Mouse (Mus musculus) embryo, embryonic 11.5 days (tissue): ENCODE data around the gene Nek9.

Experiments used
- DNase-seq: peaks from one replicate; pipeline ENCODE4 v3.0.0-alpha.2; 2012; ENCODE audit warnings: low read depth, low spot score

The Nek9 gene

DNA sequence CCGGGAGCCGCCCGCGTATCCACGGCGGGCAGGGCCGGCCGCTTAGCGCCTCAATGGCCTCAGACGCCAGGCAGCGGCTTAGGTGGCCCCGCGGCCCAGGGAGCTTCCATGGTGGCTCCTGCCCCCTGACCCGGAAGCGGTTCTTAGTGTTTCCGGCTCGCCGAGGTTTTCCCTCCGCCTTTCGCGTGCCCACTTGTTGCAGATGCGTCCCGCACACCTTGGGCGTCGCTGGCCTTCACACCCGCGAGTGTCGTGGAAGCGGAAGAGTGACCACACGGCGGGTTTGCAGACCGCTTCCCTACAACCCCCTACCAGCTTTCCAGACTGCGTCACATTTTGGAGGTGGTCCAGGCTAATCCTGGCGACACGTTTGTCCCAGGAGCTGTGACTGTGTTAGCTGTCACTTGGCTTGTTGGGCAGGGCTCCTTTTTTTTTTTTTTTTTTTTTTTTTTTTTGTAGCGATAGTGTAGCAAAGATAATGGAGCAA, at the start of gene Nek9:
Nek9 (minus strand) TSS at position 120 of the 487 bp plus-strand sequence.
- peak; percentile 89 for DNase-seq

- no peak for DNase-seq
Observed at GRCm38 (mm10) chr12:85385995-85386375, 46.8 kb upstream of the Nek9 start.

DNA sequence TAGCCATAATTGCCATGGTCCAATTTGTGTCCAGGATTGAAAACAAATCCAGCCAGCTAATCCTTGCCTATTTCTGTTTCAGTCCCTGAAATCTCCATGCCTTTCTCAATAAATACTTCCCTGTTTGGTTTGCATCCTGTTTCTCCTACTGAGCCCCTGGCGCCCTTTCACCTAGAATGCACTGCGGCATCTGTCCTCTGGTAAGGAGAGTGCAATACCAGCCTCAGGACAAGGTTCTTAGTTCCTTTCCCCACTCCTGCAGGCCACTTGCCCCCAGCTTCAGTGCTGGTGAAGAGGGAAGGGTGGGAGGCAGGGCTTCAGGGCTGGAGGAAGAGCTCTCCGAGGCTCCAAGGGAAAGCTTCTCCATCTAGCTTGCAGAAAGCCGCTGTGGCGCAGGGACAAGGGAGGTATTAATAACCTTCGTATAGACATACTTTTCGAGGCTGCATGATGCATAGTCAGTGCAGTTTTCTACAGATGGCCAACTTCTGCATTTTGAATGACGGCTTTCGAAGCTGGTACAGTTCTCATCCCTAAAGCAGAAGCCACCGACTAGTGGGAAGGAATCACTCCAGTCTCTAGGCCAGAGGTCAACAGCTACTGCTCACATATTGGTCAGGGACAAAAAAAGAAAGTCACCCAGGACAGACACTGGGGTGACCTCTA, 46.3 kb upstream of the Nek9 start:
- no peak for DNase-seq

- no peak for DNase-seq
Observed at GRCm38 (mm10) chr12:85382761-85383680, 43.9 kb upstream of the Nek9 start.

DNA sequence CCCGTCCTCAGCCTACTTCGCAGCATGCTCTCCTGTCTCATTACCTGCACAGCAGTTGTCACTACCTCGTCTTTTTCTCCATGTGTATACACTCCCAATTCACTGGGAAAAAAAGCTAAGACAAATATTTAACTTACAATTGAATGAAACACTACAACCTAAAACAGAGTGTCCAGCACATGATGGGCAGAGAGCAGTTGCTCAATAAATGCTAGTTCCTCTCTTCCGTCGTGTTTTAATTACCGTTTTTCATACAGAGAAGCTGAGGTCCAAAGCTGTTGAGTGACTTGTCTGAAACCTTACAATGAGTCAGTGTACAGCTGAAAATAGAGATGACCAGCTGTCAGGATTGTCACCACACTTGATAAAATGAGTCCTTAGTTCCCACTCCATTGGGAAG, 42.4 kb upstream of the Nek9 start:
- no peak for DNase-seq

DNA sequence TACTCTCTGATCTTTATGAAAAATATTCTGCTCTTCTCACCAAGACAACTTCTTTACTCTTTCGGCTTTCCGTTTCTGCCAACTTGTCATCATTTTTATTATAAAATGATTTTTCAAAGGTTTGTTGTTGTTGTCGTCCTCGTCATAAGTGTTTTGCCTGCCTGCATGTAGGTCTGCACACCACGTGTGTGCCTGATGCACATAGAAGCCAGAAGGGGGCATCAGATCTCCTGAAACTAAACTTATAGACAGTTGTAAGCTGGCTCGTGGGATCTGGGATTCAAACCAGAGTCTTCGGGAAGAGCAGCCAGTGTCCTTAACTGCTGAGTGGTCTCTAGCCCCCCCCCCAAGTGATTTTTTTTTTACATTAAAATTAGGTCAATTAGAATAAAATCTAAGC, 41.8 kb upstream of the Nek9 start:
- no peak for DNase-seq

DNA sequence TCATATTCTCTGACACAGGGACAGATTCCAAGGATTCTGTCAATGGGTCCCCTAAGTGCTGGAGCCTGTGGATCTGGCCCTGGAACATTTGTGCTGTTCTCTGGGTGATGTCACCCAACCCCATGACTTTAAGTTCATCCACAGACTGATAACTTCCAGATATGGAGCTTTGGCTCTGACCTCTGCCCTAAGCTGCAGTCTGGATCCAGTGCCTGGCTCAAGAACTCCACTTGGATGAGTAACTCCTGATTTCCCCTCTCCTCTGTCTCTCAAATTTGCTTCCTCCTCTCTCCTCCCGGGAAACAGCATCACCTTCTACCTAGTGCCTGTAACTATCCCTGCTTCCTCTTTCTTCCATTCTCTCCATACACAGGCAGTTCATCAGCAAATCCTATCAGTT, 41.1 kb upstream of the Nek9 start:
- DNase-seq = no peak

GRCm38 (mm10) chr12:85378271-85378670, 39.1 kb upstream of the Nek9 start:
- no peak for DNase-seq

GRCm38 (mm10) chr12:85374561-85375272, 35.6 kb upstream of the Nek9 start, which contains the start of gene Tmed10:
TSS of gene Tmed10 (minus strand) at chr12:85374847.
- DNase-seq = peak; percentile 87

DNA sequence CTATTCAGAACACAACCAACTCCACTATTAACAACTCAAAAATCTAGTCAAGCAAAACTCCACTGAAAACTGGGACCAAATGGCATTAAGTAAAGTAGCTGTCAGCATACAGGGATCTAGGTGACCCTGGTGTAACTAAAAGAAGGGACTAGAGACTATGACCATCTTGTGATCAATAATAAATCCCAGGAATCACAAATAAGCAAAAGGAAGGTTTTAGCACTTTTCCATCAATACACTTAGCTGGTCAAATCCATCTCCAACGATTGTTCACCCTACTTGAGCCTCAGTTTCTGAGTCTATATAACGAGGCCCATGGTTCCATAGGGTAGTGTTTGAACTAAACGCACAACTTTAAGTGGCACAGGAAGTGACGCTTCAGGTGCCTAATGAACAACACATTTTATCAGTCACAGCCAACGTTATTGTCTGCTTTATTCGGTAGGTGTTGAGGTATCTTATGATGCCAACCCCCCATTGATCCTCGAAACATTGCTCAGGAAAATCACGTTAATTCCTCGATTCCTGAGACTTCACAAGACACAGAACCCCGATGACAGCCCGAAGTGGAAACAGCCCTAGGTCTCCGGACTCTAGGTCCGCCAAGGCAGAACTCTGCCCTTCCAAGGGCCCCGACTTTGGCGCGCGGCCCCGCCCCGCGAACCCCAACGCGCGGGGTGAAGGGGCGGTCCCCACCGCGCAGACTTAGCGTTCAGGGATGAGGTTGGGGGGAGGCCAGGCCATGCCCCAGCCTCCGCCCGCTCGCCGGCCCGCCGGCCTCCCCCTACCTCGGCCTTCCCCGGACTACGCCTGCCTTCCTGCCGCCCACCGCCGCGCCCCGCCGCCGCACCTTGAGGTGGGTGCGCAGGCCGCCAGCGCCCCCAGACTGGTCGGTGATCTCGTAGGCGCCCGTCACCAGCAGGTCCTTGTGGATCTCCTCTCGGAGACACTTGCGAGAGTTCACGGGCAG, 34.7 kb upstream of the Nek9 start:
- DNase-seq = peak; percentile 44

- no peak for DNase-seq
Observed at GRCm38 (mm10) chr12:85372068-85372665, 33.0 kb upstream of the Nek9 start.

DNA sequence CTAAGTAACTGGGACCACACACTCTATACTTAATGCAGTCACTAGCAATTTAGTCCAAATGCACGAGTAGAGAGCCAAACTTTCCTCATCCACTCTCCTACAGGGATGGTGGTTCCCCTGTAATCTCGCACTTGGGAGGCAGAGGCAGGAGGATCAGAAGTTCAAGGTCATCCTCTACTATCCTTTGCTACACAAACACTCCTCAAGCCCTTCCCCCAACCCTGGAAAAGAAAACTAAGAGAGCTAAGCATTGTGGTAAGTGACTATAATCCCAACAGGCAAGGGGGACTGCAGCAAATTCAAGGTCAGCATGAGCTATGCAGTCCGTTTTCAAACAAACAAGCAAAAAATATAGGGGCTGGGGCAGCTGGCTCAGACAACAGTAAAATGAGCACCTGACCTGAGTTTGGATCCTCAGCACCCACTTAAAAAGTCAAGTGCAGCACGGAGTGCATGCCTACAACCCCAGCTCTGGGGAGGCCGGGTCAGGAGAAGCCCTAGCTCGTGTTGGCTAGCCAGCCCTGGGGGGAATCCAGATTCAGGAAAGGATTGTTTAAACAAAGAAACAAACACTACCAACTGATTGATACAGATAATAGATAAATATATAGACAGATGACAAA, 29.4 kb upstream of the Nek9 start:
- no peak for DNase-seq

DNA sequence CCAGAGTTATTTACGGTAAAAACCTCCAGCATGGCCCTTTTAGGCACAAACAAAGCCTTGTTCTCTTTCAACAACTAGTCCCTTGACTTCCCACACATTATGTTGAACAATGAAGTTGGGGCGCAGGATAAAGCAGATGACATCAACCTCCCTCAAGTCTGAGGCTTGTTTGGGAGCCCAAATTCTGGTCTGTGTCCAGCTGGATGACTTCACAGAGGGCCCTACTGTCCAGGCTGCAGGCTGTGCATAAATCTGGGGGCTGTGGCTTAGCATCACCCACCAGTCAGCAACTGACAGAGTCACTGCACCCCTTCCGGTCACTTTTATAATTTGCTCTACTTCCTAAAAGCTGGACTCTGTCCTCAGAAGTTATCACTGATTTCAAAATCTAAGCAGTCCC, 27.1 kb upstream of the Nek9 start:
- DNase-seq = no peak

GRCm38 (mm10) chr12:85362510-85362909, 23.3 kb upstream of the Nek9 start:
- no peak for DNase-seq

GRCm38 (mm10) chr12:85361580-85361979, 22.4 kb upstream of the Nek9 start:
- DNase-seq = no peak

DNA sequence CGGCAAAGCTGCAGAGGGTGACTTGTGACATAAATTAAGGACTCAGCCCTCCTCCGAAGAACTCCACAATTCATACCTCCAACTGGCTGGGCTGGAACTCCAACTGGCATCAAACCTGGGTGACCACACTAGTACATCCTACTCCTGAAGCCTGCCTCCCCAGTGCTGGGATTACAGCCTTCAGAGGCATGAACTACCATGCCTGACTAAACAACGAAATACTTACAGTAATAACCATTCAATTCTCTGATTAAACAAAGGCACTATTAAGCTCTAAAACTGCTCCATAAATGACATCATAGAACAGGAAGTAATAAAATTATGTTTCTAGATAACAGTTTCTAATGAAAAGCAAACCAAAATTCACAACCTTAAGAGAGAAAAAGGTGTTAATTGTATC, 22.0 kb upstream of the Nek9 start:
- DNase-seq = no peak

DNA sequence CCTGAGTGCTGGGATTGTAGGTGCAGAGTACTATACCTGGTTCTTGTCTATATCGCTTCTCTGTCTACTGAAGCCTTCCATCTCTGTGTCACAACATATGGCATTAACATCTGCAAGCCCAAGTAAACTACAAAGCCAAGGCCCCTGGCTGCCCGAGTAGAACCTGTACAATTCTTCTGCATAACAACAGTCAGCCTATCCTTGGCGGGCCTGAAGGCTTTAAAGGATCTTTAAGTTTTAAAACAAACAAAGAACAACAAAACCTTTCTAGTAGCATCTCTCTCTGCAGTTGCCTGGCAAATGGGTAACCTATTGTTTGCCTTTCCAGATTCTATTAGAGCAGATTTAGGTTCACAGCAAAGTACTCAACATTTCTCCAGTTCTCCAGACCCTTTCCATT, 14.9 kb upstream of the Nek9 start:
- DNase-seq = no peak

- DNase-seq = no peak
Observed at GRCm38 (mm10) chr12:85350407-85351232, 11.5 kb upstream of the Nek9 start.

GRCm38 (mm10) chr12:85348338-85348737, 9.2 kb upstream of the Nek9 start:
- DNase-seq = no peak
